Mouse (Mus musculus): ENCODE results near the gene Trim66.

The Trim66 gene

DNA sequence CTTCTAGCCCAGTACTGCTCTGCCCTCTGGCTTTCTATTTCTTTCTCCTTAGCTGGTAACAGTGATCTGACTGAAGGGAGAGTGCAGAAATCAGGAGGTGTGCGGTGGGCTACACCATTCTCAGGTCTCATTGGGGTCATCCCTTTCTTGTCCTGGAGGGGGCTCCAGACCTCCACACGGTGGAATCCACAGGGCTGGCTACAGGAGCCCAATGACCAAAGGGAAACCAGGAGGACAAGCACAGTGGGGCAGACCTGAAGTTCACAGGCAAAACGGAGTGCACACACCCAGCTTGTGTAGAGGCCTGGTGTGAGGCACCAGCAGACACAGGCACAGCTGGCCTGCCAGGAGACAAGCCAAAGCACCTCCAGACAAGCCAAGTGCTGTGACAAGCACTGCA is 20.4 kb upstream of the Trim66 start:
- Histone ChIP-seq H3K27me3 (ENCODE audit: control insufficient read depth, insufficient read depth, low read length, poor library complexity, severe bottlenecking) (no peaks in the 10 kb centered on the region), H3K36me3 (ENCODE audit: control insufficient read depth, insufficient read depth, low read length, poor library complexity, severe bottlenecking) (no peaks in the 10 kb centered on the region; the same call in 1 of the 2 replicates)
- DNase-seq (ENCODE audit: low read depth, low spot score) = peak; percentile 52

DNA sequence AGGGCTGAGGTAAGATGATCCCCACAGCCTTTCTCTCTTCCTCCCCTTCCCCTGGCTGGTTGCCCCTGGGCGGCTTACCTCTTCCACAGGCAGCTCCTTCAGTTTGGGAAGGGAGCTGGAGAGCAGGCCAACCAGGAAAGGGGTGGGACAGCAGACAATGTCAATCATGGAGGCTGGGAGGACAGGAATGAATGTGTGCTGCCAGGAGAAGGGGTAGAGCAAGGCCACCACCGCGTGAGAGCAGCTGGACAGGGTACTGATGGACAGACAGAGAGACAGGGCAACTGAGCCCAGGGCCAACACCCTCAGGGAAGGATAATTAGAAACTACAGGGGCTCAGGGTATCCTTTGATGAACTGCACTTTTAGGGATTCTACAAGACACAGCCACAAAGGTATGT is 19.6 kb upstream of the Trim66 start:
- no peak for DNase-seq (ENCODE audit: low read depth, low spot score)
- no peaks in the 10 kb centered on the region for H3K27me3 ChIP-seq (ENCODE audit: control insufficient read depth, insufficient read depth, low read length, poor library complexity, severe bottlenecking)
- no peaks in the 10 kb centered on the region; the same call in 1 of the 2 replicates for H3K36me3 ChIP-seq (ENCODE audit: control insufficient read depth, insufficient read depth, low read length, poor library complexity, severe bottlenecking)

GRCm38 (mm10) chr7:109525740-109526663 is 18.1 kb upstream of the Trim66 start:
- Histone ChIP-seq H3K27me3 (ENCODE audit: control insufficient read depth, insufficient read depth, low read length, poor library complexity, severe bottlenecking) (no peaks in the 10 kb centered on the region), H3K36me3 (ENCODE audit: control insufficient read depth, insufficient read depth, low read length, poor library complexity, severe bottlenecking) (peaks cover 7% of the 10 kb centered on the region)
- DNase-seq (ENCODE audit: low read depth, low spot score) = no peak

GRCm38 (mm10) chr7:109524763-109525162 is 16.8 kb upstream of the Trim66 start:
- DNase-seq (ENCODE audit: low read depth, low spot score) = no peak

GRCm38 (mm10) chr7:109524442-109524744 is 16.5 kb upstream of the Trim66 start:
- DNase-seq (ENCODE audit: low read depth, low spot score) = no peak
- H3K27me3 ChIP-seq (ENCODE audit: control insufficient read depth, insufficient read depth, low read length, poor library complexity, severe bottlenecking) = no peaks in the 10 kb centered on the region
- H3K36me3 ChIP-seq (ENCODE audit: control insufficient read depth, insufficient read depth, low read length, poor library complexity, severe bottlenecking) = peaks cover 7% of the 10 kb centered on the region

More at GRCm38 (mm10) chr7:109524763-109525162, 16.8 kb upstream of the Trim66 start:
- peaks cover 7% of the 10 kb centered on the region for H3K36me3 ChIP-seq (ENCODE audit: control insufficient read depth, insufficient read depth, low read length, poor library complexity, severe bottlenecking)
- no peaks in the 10 kb centered on the region for H3K27me3 ChIP-seq (ENCODE audit: control insufficient read depth, insufficient read depth, low read length, poor library complexity, severe bottlenecking)

DNA sequence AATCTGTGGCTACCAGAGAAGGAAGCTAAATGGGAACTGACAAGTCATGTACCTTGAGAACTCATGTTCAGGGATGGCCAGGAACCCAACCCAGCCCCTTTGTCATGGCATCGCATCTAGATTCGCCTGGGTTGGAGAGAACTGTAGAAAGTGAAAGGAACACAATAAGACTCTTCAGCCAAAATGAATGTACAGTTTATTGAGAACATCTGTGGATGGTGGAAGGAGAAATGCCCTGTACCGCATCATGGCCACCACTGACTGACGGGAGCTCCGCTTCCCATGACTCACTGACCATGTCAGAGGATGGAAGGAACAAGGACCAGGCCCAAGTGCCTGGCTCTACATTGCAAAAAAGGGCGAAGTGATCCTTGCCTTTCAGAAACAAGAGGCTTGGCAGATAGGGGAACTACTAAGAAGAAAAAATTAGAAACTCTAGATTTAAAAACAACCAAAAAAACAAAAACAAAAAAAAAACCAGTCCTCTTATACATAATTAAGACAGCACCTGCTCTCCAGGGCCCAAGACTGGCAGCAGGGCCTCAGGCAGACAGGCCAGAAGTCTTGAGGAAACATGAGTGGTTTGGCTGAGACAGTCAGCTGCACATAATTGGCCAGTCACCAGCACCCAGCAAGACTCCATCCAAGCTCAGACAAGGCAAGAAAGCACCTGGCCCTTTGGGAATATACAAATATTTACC is 16.0 kb upstream of the Trim66 start:
- no peak for DNase-seq (ENCODE audit: low read depth, low spot score)
- Histone ChIP-seq H3K36me3 (ENCODE audit: control insufficient read depth, insufficient read depth, low read length, poor library complexity, severe bottlenecking) (peaks cover 7% of the 10 kb centered on the region), H3K27me3 (ENCODE audit: control insufficient read depth, insufficient read depth, low read length, poor library complexity, severe bottlenecking) (no peaks in the 10 kb centered on the region)

DNA sequence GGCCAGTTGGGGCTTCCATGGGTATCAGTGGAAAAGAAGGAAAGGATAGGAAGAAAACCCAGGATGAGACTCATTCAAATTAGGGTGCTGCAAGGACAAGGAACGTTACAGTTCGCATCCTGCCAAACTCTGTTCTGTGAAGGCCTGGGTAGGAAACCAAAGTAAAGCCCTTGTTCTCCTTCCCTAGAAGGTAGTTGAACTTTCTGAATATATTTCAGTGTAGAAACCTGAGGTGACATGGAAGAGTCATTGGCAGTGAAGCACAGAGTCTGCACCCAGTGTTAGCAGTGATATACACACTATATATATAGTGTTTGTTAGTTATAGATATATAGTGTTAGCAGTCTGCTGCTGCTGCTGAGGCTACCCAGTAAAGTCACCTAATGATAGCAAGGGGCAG is 15.4 kb upstream of the Trim66 start:
- Histone ChIP-seq H3K27me3 (ENCODE audit: control insufficient read depth, insufficient read depth, low read length, poor library complexity, severe bottlenecking) (no peaks in the 10 kb centered on the region), H3K36me3 (ENCODE audit: control insufficient read depth, insufficient read depth, low read length, poor library complexity, severe bottlenecking) (peaks cover 7% of the 10 kb centered on the region)
- no peak for DNase-seq (ENCODE audit: low read depth, low spot score)

- H3K36me3 ChIP-seq (ENCODE audit: control insufficient read depth, insufficient read depth, low read length, poor library complexity, severe bottlenecking) = peaks cover 7% of the 10 kb centered on the region
Observed at GRCm38 (mm10) chr7:109522084-109522483, 14.2 kb upstream of the Trim66 start.

GRCm38 (mm10) chr7:109519936-109520335 is 12.0 kb upstream of the Trim66 start:
- Histone ChIP-seq H3K36me3 (ENCODE audit: control insufficient read depth, insufficient read depth, low read length, poor library complexity, severe bottlenecking) (peaks cover 7% of the 10 kb centered on the region; the same call in 1 of the 2 replicates), H3K27me3 (ENCODE audit: control insufficient read depth, insufficient read depth, low read length, poor library complexity, severe bottlenecking) (no peaks in the 10 kb centered on the region)
- DNase-seq (ENCODE audit: low read depth, low spot score) = peak; percentile 13

More at GRCm38 (mm10) chr7:109522084-109522483, 14.2 kb upstream of the Trim66 start:
- DNase-seq (ENCODE audit: low read depth, low spot score) = no peak
- H3K27me3 ChIP-seq (ENCODE audit: control insufficient read depth, insufficient read depth, low read length, poor library complexity, severe bottlenecking) = no peaks in the 10 kb centered on the region

DNA sequence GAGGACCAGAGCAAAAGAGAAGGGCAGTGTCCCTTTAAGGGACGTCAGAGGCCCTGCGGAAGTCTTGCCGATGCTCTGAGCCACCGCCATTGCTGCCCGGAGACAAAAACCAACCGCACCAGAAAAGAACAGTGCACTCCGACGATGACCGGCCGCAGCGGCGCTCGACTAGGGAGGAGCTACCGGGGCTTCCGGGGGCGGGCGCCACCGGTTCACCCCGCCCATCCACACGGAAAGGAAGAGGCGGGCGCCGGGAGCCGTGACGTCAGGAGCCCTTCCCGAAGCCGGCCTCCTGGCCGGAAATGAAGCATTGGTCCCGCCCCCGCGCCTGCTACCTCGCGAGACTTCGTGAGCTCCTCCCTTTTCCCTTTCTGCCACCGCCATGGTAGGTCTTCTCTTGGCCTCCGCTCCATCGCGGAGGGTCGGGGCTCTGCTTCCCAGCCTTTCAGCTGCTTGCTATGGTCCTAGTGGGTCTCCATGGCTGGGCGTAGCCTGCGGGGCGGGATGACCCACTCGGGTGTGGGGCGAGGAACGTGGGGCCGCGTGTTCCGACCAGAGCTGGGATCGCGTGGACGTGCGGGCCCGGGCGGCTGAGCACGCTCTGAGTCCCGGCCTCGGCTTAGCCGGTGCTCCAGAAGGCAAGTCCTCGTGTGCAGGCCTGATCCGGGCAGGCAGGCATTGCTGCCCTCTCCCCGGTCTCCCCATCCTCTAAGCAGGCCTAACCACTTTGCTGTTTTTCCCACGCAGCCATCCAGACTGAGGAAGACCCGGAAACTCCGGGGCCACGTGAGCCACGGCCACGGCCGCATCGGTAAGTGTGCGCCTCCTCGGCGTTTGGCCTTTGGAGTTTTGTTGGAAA is 11.1 kb upstream of the Trim66 start, which contains the start of gene Rpl27a:
Gene Rpl27a (plus strand): TSS at position 310 of the 859 bp plus-strand sequence.
- Histone ChIP-seq H3K27me3 (ENCODE audit: control insufficient read depth, insufficient read depth, low read length, poor library complexity, severe bottlenecking) (no peaks in the 10 kb centered on the region), H3K36me3 (ENCODE audit: control insufficient read depth, insufficient read depth, low read length, poor library complexity, severe bottlenecking) (peaks cover 7% of the 10 kb centered on the region; the same call in 1 of the 2 replicates)
- peak; percentile 99 for DNase-seq (ENCODE audit: low read depth, low spot score)

GRCm38 (mm10) chr7:109518036-109518681 is 10.2 kb upstream of the Trim66 start:
- Histone ChIP-seq H3K27me3 (ENCODE audit: control insufficient read depth, insufficient read depth, low read length, poor library complexity, severe bottlenecking) (no peaks in the 10 kb centered on the region), H3K36me3 (ENCODE audit: control insufficient read depth, insufficient read depth, low read length, poor library complexity, severe bottlenecking) (peaks cover 7% of the 10 kb centered on the region; the same call in 1 of the 2 replicates)
- no peak for DNase-seq (ENCODE audit: low read depth, low spot score)

DNA sequence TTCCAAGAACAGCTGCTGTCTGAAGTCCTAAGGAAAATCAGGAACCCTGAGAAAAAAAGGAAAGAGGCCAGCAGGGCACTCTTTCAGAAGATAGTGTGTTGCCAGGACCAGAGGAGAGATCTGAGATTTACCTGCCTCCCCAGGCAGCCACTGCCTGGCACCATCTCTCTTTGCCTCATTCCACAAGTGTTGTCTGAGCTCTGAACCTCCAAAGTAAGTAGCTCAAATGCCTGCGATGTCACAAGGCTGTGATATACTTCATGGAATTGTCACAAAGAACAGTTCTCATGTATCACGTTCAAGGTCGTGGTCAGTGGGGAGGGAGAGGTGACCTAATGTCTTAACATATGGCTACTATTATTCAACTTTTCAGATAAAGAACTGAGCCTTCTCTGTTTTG is 8.6 kb upstream of the Trim66 start:
- DNase-seq (ENCODE audit: low read depth, low spot score) = no peak
- H3K36me3 ChIP-seq (ENCODE audit: control insufficient read depth, insufficient read depth, low read length, poor library complexity, severe bottlenecking) = peaks cover 1% of the 10 kb centered on the region; the same call in 1 of the 2 replicates
- no peaks in the 10 kb centered on the region for H3K27me3 ChIP-seq (ENCODE audit: control insufficient read depth, insufficient read depth, low read length, poor library complexity, severe bottlenecking)

DNA sequence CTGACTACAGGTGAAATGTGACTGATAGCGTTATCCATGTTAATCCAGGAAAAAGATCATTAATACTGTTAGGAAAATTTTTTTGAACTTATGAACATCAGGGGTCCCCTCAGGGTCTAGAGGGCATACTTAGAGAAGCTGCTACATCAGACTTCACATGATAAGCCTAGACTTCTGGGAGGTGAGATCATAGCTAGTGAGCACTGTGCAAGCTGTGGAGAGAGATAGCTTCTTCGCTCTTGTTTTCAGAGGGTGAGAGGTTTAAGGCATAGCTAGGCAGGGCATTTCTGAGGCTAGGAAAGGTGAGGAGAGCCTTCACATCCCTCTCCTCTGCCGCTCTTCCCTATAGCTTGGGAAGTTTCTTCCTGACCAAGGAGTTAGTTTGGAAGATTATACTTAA is 3.9 kb upstream of the Trim66 start:
- DNase-seq (ENCODE audit: low read depth, low spot score) = no peak
- H3K27me3 ChIP-seq (ENCODE audit: control insufficient read depth, insufficient read depth, low read length, poor library complexity, severe bottlenecking) = no peaks in the 10 kb centered on the region
- H3K36me3 ChIP-seq (ENCODE audit: control insufficient read depth, insufficient read depth, low read length, poor library complexity, severe bottlenecking) = no peaks in the 10 kb centered on the region

DNA sequence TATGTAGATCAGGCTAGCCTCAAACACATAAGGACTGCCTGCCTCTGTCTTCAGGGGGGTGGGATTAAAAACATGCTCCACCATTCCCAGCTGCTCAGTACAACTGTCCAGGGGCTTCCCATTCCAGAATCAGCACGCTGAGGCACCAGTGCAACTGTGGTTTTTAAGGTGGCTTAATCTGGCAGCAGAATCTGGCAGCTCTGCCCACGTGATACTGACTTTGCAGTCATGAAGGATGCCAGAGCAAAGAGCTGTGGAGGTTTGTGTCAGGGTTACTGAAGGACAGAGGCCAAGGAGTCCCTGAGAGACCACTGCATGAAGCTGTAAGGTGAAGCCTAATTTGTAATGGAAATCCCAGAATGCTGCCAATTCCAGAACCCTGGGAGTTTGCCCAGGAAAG is 2.9 kb upstream of the Trim66 start:
- Histone ChIP-seq H3K36me3 (ENCODE audit: control insufficient read depth, insufficient read depth, low read length, poor library complexity, severe bottlenecking) (no peaks in the 10 kb centered on the region), H3K27me3 (ENCODE audit: control insufficient read depth, insufficient read depth, low read length, poor library complexity, severe bottlenecking) (no peaks in the 10 kb centered on the region)
- DNase-seq (ENCODE audit: low read depth, low spot score) = no peak

All from splenic B cell, adult 2 months (primary cell).